Comparison of ENCODE assay signal across 12 mouse cellular contexts in genomic region chr14:102811678-102812081, GRCm38 (mm10).
DNase-seq lines count a peak whose midpoint lies in the region; ATAC-seq and TF ChIP-seq lines count a peak whose summit lies in the region.
"Had no signal": no experiment of that assay in that cellular context is flagged by ENCODE, and none has a peak within 500 bp of the region (broad histone marks: within the 10 kb centered on the region; RNA-seq: fewer than 3 reads in every experiment).

No protein-coding gene starts in this region.

- TF ChIP-seq CTCF in left cerebral cortex, adult 2 months (IDR thresholded peaks at IDR 0.05), result no peak

- no peak overlapping the region for H3K4me3 ChIP-seq in lung, embryonic 15.5 days
- H3K4me3 ChIP-seq in heart, embryonic 15.5 days, result no peak overlapping the region
- H3K4me3 ChIP-seq in stomach, embryonic 14.5 days (ENCODE audit: low read depth, low read length), result no peak overlapping the region
- H3K4me3 ChIP-seq in left cerebral cortex, adult 2 months, result no peak overlapping the region
- H3K4me3 ChIP-seq: forebrain, embryonic 10.5 days; hindbrain, embryonic 10.5 days; neural tube, embryonic 12.5 days had no signal

- DNase-seq in gastrocnemius, postnatal 25 days, result peak; percentile 30
- DNase-seq in gastrocnemius, postnatal 36 days, result no peak
- no peak for DNase-seq in lung, postnatal 25 days (ENCODE audit: low spot score)
- no peak for DNase-seq in left cerebral cortex, adult 2 months (ENCODE audit: extremely low spot score in 1 of 2, low spot score in 2 of 2)
- no peak for DNase-seq in layer of hippocampus, postnatal 36 days
- DNase-seq: cerebellum, postnatal 14 days had no signal

- no peaks in the 10 kb centered on the region for H3K36me3 ChIP-seq in lung, embryonic 15.5 days
- no peaks in the 10 kb centered on the region for H3K36me3 ChIP-seq in heart, embryonic 15.5 days
- H3K36me3 ChIP-seq in stomach, embryonic 14.5 days (ENCODE audit: control insufficient read depth, insufficient read depth, low read length), result no peaks in the 10 kb centered on the region
- H3K36me3 ChIP-seq: forebrain, embryonic 10.5 days; hindbrain, embryonic 10.5 days; neural tube, embryonic 12.5 days had no signal

- H3K27ac ChIP-seq in lung, embryonic 15.5 days, result 0 out of 2 replicates have a peak overlapping the region, but pooled peaks have one; percentile 44
- H3K27ac ChIP-seq in heart, embryonic 15.5 days, result peak overlapping the region; percentile 66
- peak overlapping the region; percentile 84 for H3K27ac ChIP-seq in stomach, embryonic 14.5 days (ENCODE audit: low read length)
- no peak overlapping the region for H3K27ac ChIP-seq in left cerebral cortex, adult 2 months
- H3K27ac ChIP-seq: forebrain, embryonic 10.5 days; hindbrain, embryonic 10.5 days; neural tube, embryonic 12.5 days had no signal

- H3K4me2 ChIP-seq in lung, embryonic 15.5 days, result no peak overlapping the region
- H3K4me2 ChIP-seq in heart, embryonic 15.5 days, result no peak overlapping the region
- no peak overlapping the region for H3K4me2 ChIP-seq in stomach, embryonic 14.5 days (replicated peaks; ENCODE audit: low read depth, low read length)
- H3K4me2 ChIP-seq: neural tube, embryonic 12.5 days had no signal

- WGBS in lung, embryonic 15.5 days, result 38% methylated on average over 5 of the region's 5 CpGs
- WGBS in heart, embryonic 15.5 days, result 33% methylated on average over 5 of the region's 5 CpGs
- WGBS in stomach, embryonic 14.5 days, result 30% methylated on average over 5 of the region's 5 CpGs

- intact Hi-C loops in gastrocnemius, postnatal 36 days (cut with DNase I), result no loop called here
- intact Hi-C loops in left cerebral cortex, adult 2 months (cut with DNase I), result no loop called here

- no peaks in the 10 kb centered on the region for H3K9me3 ChIP-seq in lung, embryonic 15.5 days
- H3K9me3 ChIP-seq in heart, embryonic 15.5 days (replicated peaks), result no peaks in the 10 kb centered on the region
- H3K9me3 ChIP-seq in stomach, embryonic 14.5 days (ENCODE audit: control insufficient read depth, low read depth, low read length), result no peaks in the 10 kb centered on the region
- H3K9me3 ChIP-seq: forebrain, embryonic 10.5 days; hindbrain, embryonic 10.5 days; neural tube, embryonic 12.5 days had no signal

- H3K4me1 ChIP-seq in lung, embryonic 15.5 days, result 0 out of 2 replicates have a peak, but pooled peaks cover under 1% of the 10 kb centered on the region
- H3K4me1 ChIP-seq in heart, embryonic 15.5 days (replicated peaks), result peaks cover 14% of the 10 kb centered on the region; the same call in 1 of the 2 replicates
- H3K4me1 ChIP-seq in stomach, embryonic 14.5 days (ENCODE audit: control insufficient read depth, insufficient read depth, low read length), result 0 out of 2 replicates have a peak, but pooled peaks cover 5% of the 10 kb centered on the region
- H3K4me1 ChIP-seq: forebrain, embryonic 10.5 days; neural tube, embryonic 12.5 days had no signal

- no peak overlapping the region for H3K9ac ChIP-seq in lung, embryonic 15.5 days
- H3K9ac ChIP-seq in heart, embryonic 15.5 days, result no peak overlapping the region
- H3K9ac ChIP-seq in stomach, embryonic 14.5 days (replicated peaks; ENCODE audit: low read depth, low read length), result no peak overlapping the region
- H3K9ac ChIP-seq: neural tube, embryonic 12.5 days had no signal

- peak; percentile 62; the same call in 1 of the 2 replicates for ATAC-seq in lung, embryonic 15.5 days (ENCODE audit: borderline replicate concordance, extremely low read depth, low FRiP score, low TSS enrichment)
- ATAC-seq in heart, embryonic 15.5 days (replicated peaks; ENCODE audit: insufficient number of reproducible peaks, insufficient read depth, low FRiP score, low read depth), result 0 out of 2 replicates have a peak, but pooled peaks have one; percentile 35
- ATAC-seq in stomach, embryonic 14.5 days (ENCODE audit: insufficient number of reproducible peaks, insufficient read depth, low FRiP score, low read depth), result peak; percentile 61

- H3K27me3 ChIP-seq in lung, embryonic 15.5 days, result no peaks in the 10 kb centered on the region
- H3K27me3 ChIP-seq in heart, embryonic 15.5 days, result no peaks in the 10 kb centered on the region
- no peaks in the 10 kb centered on the region for H3K27me3 ChIP-seq in stomach, embryonic 14.5 days (ENCODE audit: control insufficient read depth, insufficient read depth, low read length)
- H3K27me3 ChIP-seq: neural tube, embryonic 12.5 days had no signal
